Mouse (Mus musculus): ENCODE results near the gene Map4. TPM values are rescaled to one million over a fixed set of nuclear protein-coding genes. Genes with fewer than 3 reads are reported as not detected.
A peak's percentile ranks its signal among the peaks of the same experiment; 100 is the strongest.

Gene Map4
- total RNA-seq, 1 experiment from 2014 or later = 19.1 TPM

GRCm38 (mm10) chr9:109914269-109914926, 16.9 kb upstream of the Map4 start:
- ATAC-seq (replicated peaks; ENCODE audit: low read depth, poor library complexity, severe bottlenecking) = peak; percentile 96

GRCm38 (mm10) chr9:109917931-109918330, 13.3 kb upstream of the Map4 start:
- ATAC-seq (replicated peaks; ENCODE audit: low read depth, poor library complexity, severe bottlenecking) = no peak

- ATAC-seq (replicated peaks; ENCODE audit: low read depth, poor library complexity, severe bottlenecking) = no peak
Observed at GRCm38 (mm10) chr9:109929131-109929530, 2.1 kb upstream of the Map4 start.

GRCm38 (mm10) chr9:109930063-109930462, 1.2 kb upstream of the Map4 start:
- no peak for ATAC-seq (replicated peaks; ENCODE audit: low read depth, poor library complexity, severe bottlenecking)

GRCm38 (mm10) chr9:109930752-109931151, 508 bp upstream of the Map4 start:
- no peak for ATAC-seq (replicated peaks; ENCODE audit: low read depth, poor library complexity, severe bottlenecking)

- ATAC-seq (replicated peaks; ENCODE audit: low read depth, poor library complexity, severe bottlenecking) = peak; percentile 6; the same call in 1 of the 2 replicates
Observed at GRCm38 (mm10) chr9:109932361-109932755, 1.1 kb downstream of the Map4 start.

GRCm38 (mm10) chr9:109932756-109933375, 1.6 kb downstream of the Map4 start:
- no peak for ATAC-seq (replicated peaks; ENCODE audit: low read depth, poor library complexity, severe bottlenecking)

GRCm38 (mm10) chr9:109939401-109939800, 8.1 kb downstream of the Map4 start:
- no peak for ATAC-seq (replicated peaks; ENCODE audit: low read depth, poor library complexity, severe bottlenecking)

GRCm38 (mm10) chr9:109942796-109943195, 11.5 kb downstream of the Map4 start:
- no peak for ATAC-seq (replicated peaks; ENCODE audit: low read depth, poor library complexity, severe bottlenecking)

GRCm38 (mm10) chr9:109944712-109945111, 13.5 kb downstream of the Map4 start:
- no peak for ATAC-seq (replicated peaks; ENCODE audit: low read depth, poor library complexity, severe bottlenecking)

- ATAC-seq (replicated peaks; ENCODE audit: low read depth, poor library complexity, severe bottlenecking) = no peak
Observed at GRCm38 (mm10) chr9:109948546-109948945, 17.3 kb downstream of the Map4 start.

- ATAC-seq (replicated peaks; ENCODE audit: low read depth, poor library complexity, severe bottlenecking) = no peak
Observed at GRCm38 (mm10) chr9:109949801-109950200, 18.5 kb downstream of the Map4 start.

- no peak for ATAC-seq (replicated peaks; ENCODE audit: low read depth, poor library complexity, severe bottlenecking)
Observed at GRCm38 (mm10) chr9:109953538-109953937, 22.3 kb downstream of the Map4 start.

- no peak for ATAC-seq (replicated peaks; ENCODE audit: low read depth, poor library complexity, severe bottlenecking)
Observed at GRCm38 (mm10) chr9:109954631-109955030, 23.4 kb downstream of the Map4 start.

GRCm38 (mm10) chr9:109959456-109960150, 28.3 kb downstream of the Map4 start:
- ATAC-seq (replicated peaks; ENCODE audit: low read depth, poor library complexity, severe bottlenecking) = no peak

GRCm38 (mm10) chr9:109960593-109960992, 29.3 kb downstream of the Map4 start:
- no peak for ATAC-seq (replicated peaks; ENCODE audit: low read depth, poor library complexity, severe bottlenecking)

GRCm38 (mm10) chr9:109964761-109965160, 33.5 kb downstream of the Map4 start:
- no peak for ATAC-seq (replicated peaks; ENCODE audit: low read depth, poor library complexity, severe bottlenecking)

GRCm38 (mm10) chr9:109968351-109969116, 37.3 kb downstream of the Map4 start:
- ATAC-seq (replicated peaks; ENCODE audit: low read depth, poor library complexity, severe bottlenecking) = peak; percentile 65

GRCm38 (mm10) chr9:109969181-109969580, 37.9 kb downstream of the Map4 start:
- no peak for ATAC-seq (replicated peaks; ENCODE audit: low read depth, poor library complexity, severe bottlenecking)

- no peak for ATAC-seq (replicated peaks; ENCODE audit: low read depth, poor library complexity, severe bottlenecking)
Observed at GRCm38 (mm10) chr9:109969792-109970336, 38.6 kb downstream of the Map4 start.

Data from common myeloid progenitor, adult 5-6 weeks (primary cell).